36 mouse cellular contexts compared by ENCODE assay signal in genomic region chr9:120048495-120048894, GRCm38 (mm10). TPM values are rescaled to one million over a fixed set of nuclear protein-coding genes. Genes with fewer than 3 reads are reported as not detected.
"Had no signal": no experiment of that assay in that cellular context is flagged by ENCODE, and none has a peak within 500 bp of the region (broad histone marks: within the 10 kb centered on the region; RNA-seq: fewer than 3 reads in every experiment).

No protein-coding gene starts in this region.

- H3K27me3 ChIP-seq: embryonic facial prominence, embryonic 12.5 days; embryonic facial prominence, embryonic 13.5 days; embryonic facial prominence, embryonic 15.5 days; forebrain, embryonic 12.5 days; forebrain, embryonic 13.5 days; forebrain, embryonic 15.5 days had no signal

- H3K4me3 ChIP-seq: embryonic facial prominence, embryonic 10.5 days; embryonic facial prominence, embryonic 12.5 days; embryonic facial prominence, embryonic 13.5 days; embryonic facial prominence, embryonic 15.5 days; erythroblast, embryonic 14.5 days; forebrain, embryonic 10.5 days; forebrain, embryonic 12.5 days; forebrain, embryonic 13.5 days; forebrain, embryonic 15.5 days; gastrocnemius, adult 2 months had no signal

- H3K9ac ChIP-seq: embryonic facial prominence, embryonic 12.5 days; embryonic facial prominence, embryonic 13.5 days; embryonic facial prominence, embryonic 15.5 days; forebrain, embryonic 12.5 days; forebrain, embryonic 13.5 days; forebrain, embryonic 15.5 days; forebrain, postnatal 0 days had no signal

- DNase-seq: cerebellum, adult 2 months; cerebellum, adult 8-10 months; cerebellum, adult 9-10 months; cerebellum, adult 9-11 months; cerebellum, postnatal 10 days; cerebellum, postnatal 14 days; cerebellum, postnatal 25 days; cerebellum, postnatal 36 days; embryo, embryonic 11 days; forebrain, postnatal 0 days; gastrocnemius, adult 2 months; gastrocnemius, postnatal 10 days; gastrocnemius, postnatal 14 days; gastrocnemius, postnatal 25 days; gastrocnemius, postnatal 36 days; heart, adult 11 months; heart, adult 18-20 months had no signal

- H3K36me3 ChIP-seq: embryonic facial prominence, embryonic 10.5 days; embryonic facial prominence, embryonic 12.5 days; embryonic facial prominence, embryonic 13.5 days; embryonic facial prominence, embryonic 15.5 days; forebrain, embryonic 10.5 days; forebrain, embryonic 12.5 days; forebrain, embryonic 15.5 days had no signal

- H3K4me2 ChIP-seq: embryonic facial prominence, embryonic 12.5 days; embryonic facial prominence, embryonic 13.5 days; embryonic facial prominence, embryonic 15.5 days; forebrain, embryonic 12.5 days; forebrain, embryonic 13.5 days; forebrain, embryonic 15.5 days had no signal

- H3K27ac ChIP-seq: embryonic facial prominence, embryonic 10.5 days; embryonic facial prominence, embryonic 12.5 days; embryonic facial prominence, embryonic 13.5 days; embryonic facial prominence, embryonic 15.5 days; forebrain, embryonic 10.5 days; forebrain, embryonic 12.5 days; forebrain, embryonic 13.5 days; forebrain, embryonic 15.5 days; gastrocnemius, adult 2 months had no signal

- ATAC-seq: forebrain, embryonic 13.5 days; forebrain, embryonic 14.5 days; forebrain, embryonic 15.5 days; forebrain, embryonic 16.5 days; forebrain, postnatal 0 days had no signal

- H3K4me1 ChIP-seq: embryonic facial prominence, embryonic 10.5 days; embryonic facial prominence, embryonic 12.5 days; embryonic facial prominence, embryonic 13.5 days; embryonic facial prominence, embryonic 15.5 days; forebrain, embryonic 10.5 days; forebrain, embryonic 12.5 days; forebrain, embryonic 13.5 days had no signal

- H3K9me3 ChIP-seq: embryonic facial prominence, embryonic 10.5 days; embryonic facial prominence, embryonic 12.5 days; embryonic facial prominence, embryonic 13.5 days; embryonic facial prominence, embryonic 15.5 days; forebrain, embryonic 10.5 days; forebrain, embryonic 12.5 days; forebrain, embryonic 13.5 days; forebrain, embryonic 15.5 days had no signal

RNA-seq across cellular contexts. Expression of gene Xirp1, which starts 25.1 kb away (rescaled TPM):
- total RNA-seq: common myeloid progenitor, adult 5-6 weeks; forebrain, postnatal 0 days; granulocyte monocyte progenitor cell, adult 5-6 weeks had no signal
- polyA plus RNA-seq: erythroblast, embryonic 14.5 days; forebrain, embryonic 10.5 days; forebrain, embryonic 11.5 days; forebrain, embryonic 13.5 days; forebrain, embryonic 14.5 days; forebrain, embryonic 15.5 days; forebrain, embryonic 16.5 days; forebrain, postnatal 0 days had no signal

RNA-seq across cellular contexts. Expression of gene Ccr8, which starts 43.4 kb away (rescaled TPM):
- total RNA-seq: common myeloid progenitor, adult 5-6 weeks; forebrain, postnatal 0 days; gastrocnemius, adult 18-20 months; gastrocnemius, adult 2 months; gastrocnemius, adult 8-10 months; gastrocnemius, postnatal 14 days; gastrocnemius, postnatal 25 days; gastrocnemius, postnatal 36 days; gastrocnemius, postnatal 4 days; granulocyte monocyte progenitor cell, adult 5-6 weeks; heart, adult 18-20 months had no signal
- polyA plus RNA-seq: cerebellum, adult 2 months; embryonic facial prominence, embryonic 10.5 days; embryonic facial prominence, embryonic 11.5 days; erythroblast, embryonic 14.5 days; forebrain, embryonic 10.5 days; forebrain, embryonic 11.5 days; forebrain, embryonic 12.5 days; forebrain, embryonic 13.5 days; forebrain, embryonic 14.5 days; forebrain, embryonic 15.5 days; forebrain, embryonic 16.5 days; forebrain, postnatal 0 days; gonadal fat pad, adult 2 months had no signal
